Mouse (Mus musculus): ENCODE results near the gene Grid1.

- no peak for TF ChIP-seq POLR2A (IDR thresholded peaks at IDR 0.05; ENCODE audit: insufficient read depth, low read depth, low read length)
- no peak for TF ChIP-seq EP300 (IDR thresholded peaks at IDR 0.05; ENCODE audit: insufficient read depth, low read depth, low read length)
Observed at GRCm38 (mm10) chr14:34774231-34774630, 45.7 kb upstream of the Grid1 start.
